Mouse (Mus musculus) layer of hippocampus, adult 18-20 months (tissue): ENCODE data around the gene Ganab. TPM values are rescaled to one million over a fixed set of nuclear protein-coding genes. Genes with fewer than 3 reads are reported as not detected.

ENCODE experiments used
- DNase-seq, 2 experiments: peaks; one replicate each; pipeline ENCODE4 v3.0.0; 2022; ENCODE audit warnings: low spot score in 2 of 2
- microRNA-seq, 2 experiments: library from miRNA; unstranded; fragments of <30 nt; microRNA quantifications; one replicate each; pipeline ENCODE4 v1.2.0; 2021
- total RNA-seq, 2 experiments: library from RNA; stranded (reverse); gene quantifications; 2 replicates each; pipeline ENCODE4 v1.2.3; 2021

Gene Ganab
- total RNA-seq, 2 experiments from 2014 or later, result 104 to 112 TPM

GRCm38 (mm10) chr19:8962256-8962655 lies 64.4 kb downstream of the Ganab start:
- no peak for DNase-seq

- no peak for DNase-seq
These were observed 67.2 kb downstream of the Ganab start for GRCm38 (mm10) chr19:8965075-8965474.

- no peak for DNase-seq
These were observed 67.9 kb downstream of the Ganab start for GRCm38 (mm10) chr19:8965771-8966170.

GRCm38 (mm10) chr19:8966198-8966589 lies 68.3 kb downstream of the Ganab start:
- DNase-seq, result no peak

Small RNA genes within 50 kb of the gene (microRNA-seq; reads per million reads assigned to microRNA genes)
- 0 to 0.20 reads per million in 2 experiments for gene Mir5136

Other genes starting within 250 kb of the Ganab start
- gene Chrm1, start 234.3 kb upstream of the Ganab start, total RNA-seq, result 100 to 1,000 TPM; 178 to 184 TPM
- gene Slc3a2, start 174.7 kb upstream of the Ganab start, total RNA-seq, result 100 to 1,000 TPM; 145 to 153 TPM
- gene Wdr74, start 162.2 kb upstream of the Ganab start, total RNA-seq, result 10 to 100 TPM; 53.0 to 55.2 TPM
- gene 1700092M07Rik, start 157.4 kb upstream of the Ganab start, total RNA-seq, result 1 to 10 TPM; 1.9 to 2.1 TPM
- gene Stx5a, start 156.7 kb upstream of the Ganab start, total RNA-seq, result 10 to 100 TPM; 59.5 to 63.6 TPM
- 10 to 100 TPM; 94.5 to 95.3 TPM for gene Nxf1, start 141.0 kb upstream of the Ganab start, total RNA-seq
- 10 to 100 TPM; 69.1 to 74.4 TPM for gene Tmem223, start 127.1 kb upstream of the Ganab start, total RNA-seq
- gene Tmem179b, start 123.6 kb upstream of the Ganab start, total RNA-seq, result 1 to 10 TPM; 8.6 to 9.6 TPM
- gene Taf6l, start 111.7 kb upstream of the Ganab start, total RNA-seq, result 10 to 100 TPM; 12.8 to 13.8 TPM
- gene Polr2g, start 99.5 kb upstream of the Ganab start, total RNA-seq, result 100 to 1,000 TPM; 106 to 111 TPM
- 1 to 10 TPM; 6.7 to 7.0 TPM for gene Zbtb3, start 95.5 kb upstream of the Ganab start, total RNA-seq
- 10 to 100 TPM; 39.9 to 41.1 TPM for gene Ttc9c, start 78.7 kb upstream of the Ganab start, total RNA-seq
- gene Hnrnpul2, start 78.1 kb upstream of the Ganab start, total RNA-seq, result 100 to 1,000 TPM; 120 to 125 TPM
- not detected for gene AC129217.1, start 68.3 kb upstream of the Ganab start, total RNA-seq
- gene Bscl2, start 60.6 kb upstream of the Ganab start, total RNA-seq, result 10 to 100 TPM; 94.8 to 97.6 TPM
- gene Gng3, start 58.9 kb upstream of the Ganab start, total RNA-seq, result 100 to 1,000 TPM; 153 TPM
- under 1 TPM; 0.42 to 0.68 TPM for gene Lrrn4cl, start 47.3 kb upstream of the Ganab start, total RNA-seq
- gene Ubxn1, start 26.6 kb upstream of the Ganab start, total RNA-seq, result 100 to 1,000 TPM; 103 to 109 TPM
- 10 to 100 TPM; 30.2 to 30.4 TPM for gene Uqcc3, start 17.1 kb upstream of the Ganab start, total RNA-seq
- gene Lbhd1, start 14.3 kb upstream of the Ganab start, total RNA-seq, result 1 to 10 TPM; 4.6 to 7.6 TPM
- not detected for gene Gm49403, start 14.1 kb upstream of the Ganab start, total RNA-seq
- 10 to 100 TPM; 24.2 to 30.3 TPM for gene 1810009A15Rik, start 9.2 kb upstream of the Ganab start, total RNA-seq
- 1 to 10 TPM; 2.4 to 5.1 TPM for gene Gm49416, start 9.1 kb upstream of the Ganab start, total RNA-seq
- gene Ints5, start 5.1 kb upstream of the Ganab start, total RNA-seq, result 10 to 100 TPM; 25.6 to 26.3 TPM
- gene B3gat3, start 22.3 kb downstream of the Ganab start, total RNA-seq, result 100 to 1,000 TPM; 166 to 169 TPM
- gene Rom1, start 31.3 kb downstream of the Ganab start, total RNA-seq, result 1 to 10 TPM; 4.7 to 6.6 TPM
- 10 to 100 TPM in 1 of 2 experiments, 1 to 10 TPM in 1; 9.8 to 10.4 TPM for gene Eml3, start 31.5 kb downstream of the Ganab start, total RNA-seq
- 10 to 100 TPM; 51.6 to 53.4 TPM for gene Mta2, start 43.8 kb downstream of the Ganab start, total RNA-seq
- 10 to 100 TPM; 21.9 to 22.5 TPM for gene Tut1, start 55.8 kb downstream of the Ganab start, total RNA-seq
- 100 to 1,000 TPM; 257 to 269 TPM for gene Eef1g, start 69.0 kb downstream of the Ganab start, total RNA-seq
- 10 to 100 TPM; 18.1 to 19.9 TPM for gene Ahnak, start 91.2 kb downstream of the Ganab start, total RNA-seq
- not detected for gene Scgb1a1, start 189.9 kb downstream of the Ganab start, total RNA-seq
- gene Asrgl1, start 237.6 kb downstream of the Ganab start, total RNA-seq, result 100 to 1,000 TPM; 151 to 160 TPM